39 mouse cellular contexts compared by ENCODE assay signal in the genomic region with DNA sequence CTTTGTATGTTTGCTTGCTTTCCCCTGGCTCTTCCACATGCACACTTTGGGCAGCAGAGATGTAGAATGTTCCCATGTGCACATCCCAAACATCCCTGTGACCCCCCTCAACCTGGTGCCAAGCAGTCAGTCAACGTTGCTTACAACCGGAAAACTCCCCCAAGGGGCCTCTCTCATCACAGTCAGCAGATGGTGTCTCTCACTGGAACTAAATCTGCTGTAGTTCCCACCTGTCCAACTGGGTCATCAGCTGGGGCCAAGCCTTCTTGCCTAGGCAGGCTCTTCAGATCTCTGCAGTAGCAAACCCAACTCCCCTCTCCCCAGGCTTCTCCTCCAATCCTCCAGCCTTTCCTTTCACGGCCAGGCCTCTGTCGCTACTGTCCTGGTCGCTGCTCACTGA. TPM values are rescaled to one million over a fixed set of nuclear protein-coding genes. Genes with fewer than 3 reads are reported as not detected.
DNase-seq lines count a peak whose midpoint lies in the region; ATAC-seq lines count a peak whose summit lies in the region.
"Had no signal": no experiment of that assay in that cellular context is flagged by ENCODE, and none has a peak within 500 bp of the region (broad histone marks: within the 10 kb centered on the region; RNA-seq: fewer than 3 reads in every experiment).

No protein-coding gene starts in this region.

- no peak overlapping the region for H3K4me3 ChIP-seq in embryonic facial prominence, embryonic 14.5 days (ENCODE audit: low read depth, low read length)
- no peak overlapping the region for H3K4me3 ChIP-seq in embryonic facial prominence, embryonic 10.5 days
- H3K4me3 ChIP-seq: embryonic facial prominence, embryonic 13.5 days; forebrain, embryonic 12.5 days; heart, adult 2 months; heart, embryonic 13.5 days; limb, embryonic 12.5 days; lung, embryonic 15.5 days; neural tube, embryonic 13.5 days; stomach, embryonic 15.5 days had no signal

- H3K4me1 ChIP-seq in embryonic facial prominence, embryonic 14.5 days (ENCODE audit: control insufficient read depth, insufficient read depth, low read length) = peaks cover 13% of the 10 kb centered on the region
- H3K4me1 ChIP-seq in embryonic facial prominence, embryonic 10.5 days = peaks cover 37% of the 10 kb centered on the region
- H3K4me1 ChIP-seq: lung, embryonic 15.5 days had no signal

- DNase-seq in embryonic facial prominence, embryonic 14.5 days (ENCODE audit: low spot score) = peak; percentile 34
- no peak for DNase-seq in embryonic facial prominence, embryonic 10.5 days (ENCODE audit: low spot score)
- DNase-seq in cerebellum, adult 9-11 months = peak; percentile 31
- peak; percentile 47 to 51 for DNase-seq in cerebellum, postnatal 10 days
- peak; percentile 54 for DNase-seq in retina, embryonic 14.5 days (ENCODE audit: low spot score)
- DNase-seq in right cerebral cortex, postnatal 4 days = no peak
- no peak for DNase-seq in adrenal gland, postnatal 25 days
- DNase-seq: adrenal gland, adult 2 months; B cell, adult 2 months; embryo, embryonic 11 days; forebrain, postnatal 0 days; heart, adult 2 months; heart, postnatal 10 days; kidney, adult 2 months; kidney, postnatal 36 days; lung, postnatal 36 days; right cerebral cortex, postnatal 14 days; thymus, adult 2 months; thymus, postnatal 4 days had no signal

- no peak for ATAC-seq in embryonic facial prominence, embryonic 14.5 days (ENCODE audit: low read depth)
- ATAC-seq: forebrain, postnatal 0 days had no signal

- H3K9me3 ChIP-seq in embryonic facial prominence, embryonic 14.5 days (ENCODE audit: control insufficient read depth, low read length) = no peaks in the 10 kb centered on the region
- no peaks in the 10 kb centered on the region for H3K9me3 ChIP-seq in embryonic facial prominence, embryonic 10.5 days
- H3K9me3 ChIP-seq: embryonic facial prominence, embryonic 13.5 days; forebrain, embryonic 12.5 days; heart, embryonic 13.5 days; limb, embryonic 12.5 days; lung, embryonic 15.5 days; neural tube, embryonic 13.5 days; stomach, embryonic 15.5 days had no signal

- no peak overlapping the region for H3K9ac ChIP-seq in embryonic facial prominence, embryonic 14.5 days (ENCODE audit: low read depth, low read length)
- H3K9ac ChIP-seq: embryonic facial prominence, embryonic 13.5 days; forebrain, embryonic 12.5 days; forebrain, postnatal 0 days; heart, embryonic 13.5 days; hindbrain, embryonic 14.5 days; limb, embryonic 12.5 days; lung, embryonic 15.5 days; neural tube, embryonic 13.5 days; stomach, embryonic 15.5 days had no signal

- no peak overlapping the region for H3K4me2 ChIP-seq in embryonic facial prominence, embryonic 14.5 days (ENCODE audit: low read depth, low read length)
- H3K4me2 ChIP-seq: embryonic facial prominence, embryonic 13.5 days; forebrain, embryonic 12.5 days; heart, embryonic 13.5 days; hindbrain, embryonic 14.5 days; limb, embryonic 12.5 days; liver, embryonic 11.5 days; lung, embryonic 15.5 days; midbrain, embryonic 11.5 days; neural tube, embryonic 13.5 days; stomach, embryonic 15.5 days had no signal

- H3K36me3 ChIP-seq in embryonic facial prominence, embryonic 14.5 days (ENCODE audit: control insufficient read depth, insufficient read depth, low read length) = no peaks in the 10 kb centered on the region
- no peaks in the 10 kb centered on the region for H3K36me3 ChIP-seq in embryonic facial prominence, embryonic 10.5 days (replicated peaks)
- H3K36me3 ChIP-seq: embryonic facial prominence, embryonic 13.5 days; forebrain, embryonic 12.5 days; heart, embryonic 13.5 days; limb, embryonic 12.5 days; lung, embryonic 15.5 days; neural tube, embryonic 13.5 days; stomach, embryonic 15.5 days had no signal

- H3K27ac ChIP-seq in embryonic facial prominence, embryonic 14.5 days (replicated peaks; ENCODE audit: low read depth, low read length) = no peak overlapping the region
- no peak overlapping the region for H3K27ac ChIP-seq in embryonic facial prominence, embryonic 10.5 days (replicated peaks)
- H3K27ac ChIP-seq: embryonic facial prominence, embryonic 13.5 days; forebrain, embryonic 12.5 days; heart, adult 2 months; heart, embryonic 13.5 days; hindbrain, embryonic 14.5 days; limb, embryonic 12.5 days; lung, embryonic 15.5 days; neural tube, embryonic 13.5 days; stomach, embryonic 15.5 days had no signal

- peaks cover 46% of the 10 kb centered on the region for H3K27me3 ChIP-seq in embryonic facial prominence, embryonic 14.5 days (replicated peaks; ENCODE audit: control insufficient read depth, insufficient read depth, low read length)
- peaks cover 92% of the 10 kb centered on the region for H3K27me3 ChIP-seq in embryonic facial prominence, embryonic 10.5 days (replicated peaks; ENCODE audit: low read depth, poor library complexity, severe bottlenecking)

- 55% methylated on average over 5 of the region's 5 CpGs for WGBS in embryonic facial prominence, embryonic 14.5 days
- WGBS in embryonic facial prominence, embryonic 10.5 days = 60% methylated on average over 5 of the region's 5 CpGs

RNA-seq across cellular contexts. Expression of gene Krt1, which starts 6.1 kb away (rescaled TPM):
- polyA plus RNA-seq in embryonic facial prominence, embryonic 14.5 days (2014; fragmentation: Nextera tagmentation; extraction: Ambion mirVana) = 67.2 and 111 TPM in 2 replicates
- 0.50 and 1.6 TPM in 2 replicates for polyA plus RNA-seq in embryonic facial prominence, embryonic 10.5 days (2016; fragmentation: Nextera tagmentation; extraction: Ambion mirVana)
- total RNA-seq in adrenal gland, postnatal 25 days (2021) = 0.15 and 0.48 TPM in 2 replicates
- total RNA-seq: gastrocnemius, adult 8-10 months; heart, adult 2 months; heart, postnatal 10 days; hematopoietic stem cell, adult 5-6 weeks; megakaryocyte, adult 5-6 weeks had no signal
- polyA plus RNA-seq: liver, embryonic 16.5 days had no signal

RNA-seq across cellular contexts. Expression of gene Krt77, which starts 12.8 kb away (rescaled TPM):
- 14.6 and 20.3 TPM in 2 replicates for polyA plus RNA-seq in embryonic facial prominence, embryonic 14.5 days (2014; fragmentation: Nextera tagmentation; extraction: Ambion mirVana)
- 0.06 TPM in 1 of 2 replicates, not detected in the other for polyA plus RNA-seq in embryonic facial prominence, embryonic 10.5 days (2016; fragmentation: Nextera tagmentation; extraction: Ambion mirVana)
- not detected in 2 replicates for total RNA-seq in adrenal gland, postnatal 25 days (2021)
- total RNA-seq: adrenal gland, adult 2 months; adrenal gland, postnatal 4 days; gastrocnemius, adult 8-10 months; gastrocnemius, postnatal 4 days; heart, postnatal 10 days; hematopoietic stem cell, adult 5-6 weeks had no signal
- polyA plus RNA-seq: adrenal gland, adult 2 months; forebrain, embryonic 12.5 days; heart, adult 2 months; heart, embryonic 13.5 days; intestine, embryonic 14.5 days; kidney, adult 2 months; limb, embryonic 12.5 days; liver, embryonic 11.5 days; liver, embryonic 16.5 days; lung, embryonic 15.5 days; midbrain, embryonic 11.5 days had no signal

RNA-seq across cellular contexts. Expression of gene Krt76, which starts 36.0 kb away (rescaled TPM):
- polyA plus RNA-seq in embryonic facial prominence, embryonic 14.5 days (2014; fragmentation: Nextera tagmentation; extraction: Ambion mirVana) = 0.31 and 0.68 TPM in 2 replicates
- polyA plus RNA-seq in embryonic facial prominence, embryonic 10.5 days (2016; fragmentation: Nextera tagmentation; extraction: Ambion mirVana) = not detected in 2 replicates
- total RNA-seq in adrenal gland, postnatal 25 days (2021) = not detected in 2 replicates
- total RNA-seq: adrenal gland, adult 2 months; adrenal gland, postnatal 4 days; forebrain, postnatal 0 days; gastrocnemius, adult 8-10 months; gastrocnemius, postnatal 4 days; heart, adult 2 months; heart, postnatal 10 days; hematopoietic stem cell, adult 5-6 weeks; layer of hippocampus, adult 8-10 months; layer of hippocampus, postnatal 25 days; megakaryocyte, adult 5-6 weeks had no signal
- polyA plus RNA-seq: adrenal gland, adult 2 months; forebrain, embryonic 12.5 days; forebrain, postnatal 0 days; heart, adult 2 months; heart, embryonic 13.5 days; hindbrain, embryonic 14.5 days; intestine, embryonic 14.5 days; kidney, adult 2 months; kidney, embryonic 16.5 days; limb, embryonic 12.5 days; liver, embryonic 11.5 days; liver, embryonic 16.5 days; lung, embryonic 15.5 days; midbrain, embryonic 11.5 days; neural tube, embryonic 13.5 days; stomach, embryonic 15.5 days had no signal

RNA-seq across cellular contexts. Expression of gene Krt2, which starts 38.7 kb away (rescaled TPM):
- polyA plus RNA-seq in embryonic facial prominence, embryonic 14.5 days (2014; fragmentation: Nextera tagmentation; extraction: Ambion mirVana) = 0.10 TPM in 1 of 2 replicates, not detected in the other
- not detected in 2 replicates for polyA plus RNA-seq in embryonic facial prominence, embryonic 10.5 days (2016; fragmentation: Nextera tagmentation; extraction: Ambion mirVana)
- not detected in 2 replicates for total RNA-seq in adrenal gland, postnatal 25 days (2021)
- total RNA-seq: adrenal gland, adult 2 months; adrenal gland, postnatal 4 days; gastrocnemius, adult 8-10 months; gastrocnemius, postnatal 4 days; heart, adult 2 months; heart, postnatal 10 days; hematopoietic stem cell, adult 5-6 weeks; megakaryocyte, adult 5-6 weeks had no signal
- polyA plus RNA-seq: adrenal gland, adult 2 months; forebrain, embryonic 12.5 days; heart, adult 2 months; heart, embryonic 13.5 days; hindbrain, embryonic 14.5 days; intestine, embryonic 14.5 days; kidney, adult 2 months; kidney, embryonic 16.5 days; liver, embryonic 11.5 days; liver, embryonic 16.5 days; lung, embryonic 15.5 days; midbrain, embryonic 11.5 days; neural tube, embryonic 13.5 days; stomach, embryonic 15.5 days had no signal

RNA-seq across cellular contexts. Expression of gene Krt73, which starts 54.5 kb away (rescaled TPM):
- polyA plus RNA-seq in embryonic facial prominence, embryonic 14.5 days (2014; fragmentation: Nextera tagmentation; extraction: Ambion mirVana) = 3.3 and 3.4 TPM in 2 replicates
- not detected in 2 replicates for polyA plus RNA-seq in embryonic facial prominence, embryonic 10.5 days (2016; fragmentation: Nextera tagmentation; extraction: Ambion mirVana)
- not detected in 2 replicates for total RNA-seq in adrenal gland, postnatal 25 days (2021)
- total RNA-seq: adrenal gland, adult 2 months; adrenal gland, postnatal 4 days; gastrocnemius, adult 8-10 months; heart, adult 2 months; heart, postnatal 10 days; hematopoietic stem cell, adult 5-6 weeks; megakaryocyte, adult 5-6 weeks had no signal
- polyA plus RNA-seq: adrenal gland, adult 2 months; heart, adult 2 months; heart, embryonic 13.5 days; intestine, embryonic 14.5 days; kidney, adult 2 months; kidney, embryonic 16.5 days; limb, embryonic 12.5 days; liver, embryonic 11.5 days; liver, embryonic 16.5 days; lung, embryonic 15.5 days; stomach, embryonic 15.5 days had no signal

Comparison
In these comparisons a context has a peak if more than half of its experiments do, and no peak if none do; other contexts are left out.
1. DNase-seq: peak in embryonic facial prominence, embryonic 14.5 days (single experiment), cerebellum, adult 9-11 months (single experiment), cerebellum, postnatal 10 days (2 of 2) and retina, embryonic 14.5 days (single experiment); none in embryonic facial prominence, embryonic 10.5 days (single experiment), right cerebral cortex, postnatal 4 days (single experiment) and adrenal gland, postnatal 25 days (single experiment).
2. RNA of gene Krt1, which starts 6.1 kb away (polyA plus RNA-seq): 67.2 to 111 TPM in embryonic facial prominence, embryonic 14.5 days; 0.50 to 1.6 TPM in embryonic facial prominence, embryonic 10.5 days; every median in the first group is over 10 times any median in the second.
3. RNA of gene Krt77, which starts 12.8 kb away (polyA plus RNA-seq): 14.6 to 20.3 TPM in embryonic facial prominence, embryonic 14.5 days; 0.06 TPM in embryonic facial prominence, embryonic 10.5 days; every median in the first group is over 10 times any median in the second.